Mouse (Mus musculus): ENCODE measurements around the gene Tmem120b. TPM values are rescaled to one million over a fixed set of nuclear protein-coding genes. Genes with fewer than 3 reads are reported as not detected.

Gene Tmem120b
- total and polyA plus RNA-seq, 3 experiments, result 5.6 to 6.8 TPM; not detected in 1

GRCm38 (mm10) chr5:123088784-123089183 lies 20.6 kb downstream of the Tmem120b start:
- no peak overlapping the region for H3K9ac ChIP-seq (ENCODE audit: control insufficient read depth, low read depth, low read length, poor library complexity, severe bottlenecking)
- no peaks in the 10 kb centered on the region for H3K27me3 ChIP-seq (ENCODE audit: control insufficient read depth in 1 of 2, insufficient read depth in 2 of 2, low read length in 2 of 2)
- no peak overlapping the region for H3K27ac ChIP-seq (ENCODE audit: control insufficient read depth, low read depth, low read length)
- H3K4me3 ChIP-seq (ENCODE audit: control insufficient read depth in 1 of 2, insufficient read depth in 1 of 2, low read depth in 2 of 2, low read length in 2 of 2), result no peak overlapping the region
- DNase-seq (ENCODE audit: low read depth, low spot score), result no peak
- peaks cover 4 to 16% of the 10 kb centered on the region in 2 experiments; a peak in 3 of 4 replicates for H3K4me1 ChIP-seq (ENCODE audit: control insufficient read depth in 1 of 2, insufficient read depth in 2 of 2, low read length in 2 of 2)
- peaks cover 0 to 11% of the 10 kb centered on the region in 2 experiments; a peak in 2 of 4 replicates for H3K36me3 ChIP-seq (ENCODE audit: control insufficient read depth in 1 of 2, insufficient read depth in 2 of 2, low read length in 2 of 2)
- no peak for TF ChIP-seq KAT2A (conservative IDR thresholded peaks at IDR 0.05; ENCODE audit: low read depth, low read length)
- TF ChIP-seq MEF2A (IDR thresholded peaks at IDR 0.05; ENCODE audit: extremely low read depth, insufficient replicate concordance, low read depth, low read length, poor library complexity, severe bottlenecking), result no peak
- no peak for TF ChIP-seq ZKSCAN1 (IDR thresholded peaks at IDR 0.05; ENCODE audit: low read depth, low read length)
- no peaks in the 10 kb centered on the region for H3K79me2 ChIP-seq (ENCODE audit: control insufficient read depth, insufficient read depth, low read length, poor library complexity)
- no peaks in the 10 kb centered on the region for H3K9me3 ChIP-seq (replicated peaks; ENCODE audit: insufficient read depth, low read length)

GRCm38 (mm10) chr5:123090560-123091306 lies 22.5 kb downstream of the Tmem120b start:
- H3K9me3 ChIP-seq (replicated peaks; ENCODE audit: insufficient read depth, low read length), result no peaks in the 10 kb centered on the region
- peak; percentile 38; the same call in 1 of the 2 replicates for TF ChIP-seq TBP (IDR thresholded peaks at IDR 0.05; ENCODE audit: low read depth, low read length)
- TF ChIP-seq ZKSCAN1 (IDR thresholded peaks at IDR 0.05; ENCODE audit: low read depth, low read length), result no peak
- peaks cover 6 to 22% of the 10 kb centered on the region in 2 experiments; a peak in 3 of 4 replicates for H3K4me1 ChIP-seq (ENCODE audit: control insufficient read depth in 1 of 2, insufficient read depth in 2 of 2, low read length in 2 of 2)
- no peaks in the 10 kb centered on the region for H3K79me2 ChIP-seq (ENCODE audit: control insufficient read depth, insufficient read depth, low read length, poor library complexity)
- no peaks in the 10 kb centered on the region for H3K27me3 ChIP-seq (ENCODE audit: control insufficient read depth in 1 of 2, insufficient read depth in 2 of 2, low read length in 2 of 2)
- no peak overlapping the region for H3K27ac ChIP-seq (ENCODE audit: control insufficient read depth, low read depth, low read length)
- no peak overlapping the region for H3K9ac ChIP-seq (ENCODE audit: control insufficient read depth, low read depth, low read length, poor library complexity, severe bottlenecking)
- H3K36me3 ChIP-seq (ENCODE audit: control insufficient read depth in 1 of 2, insufficient read depth in 2 of 2, low read length in 2 of 2), result peaks cover 0 to 20% of the 10 kb centered on the region in 2 experiments; a peak in 2 of 4 replicates
- H3K4me3 ChIP-seq (ENCODE audit: control insufficient read depth in 1 of 2, insufficient read depth in 1 of 2, low read depth in 2 of 2, low read length in 2 of 2), result no peak overlapping the region
- DNase-seq (ENCODE audit: low read depth, low spot score), result peak; percentile 20

GRCm38 (mm10) chr5:123093077-123093633 lies 24.9 kb downstream of the Tmem120b start:
- peak overlapping the region in 1 of 2 experiments; percentile 14; a peak in 2 of 4 replicates for H3K4me3 ChIP-seq (ENCODE audit: control insufficient read depth in 1 of 2, insufficient read depth in 1 of 2, low read depth in 2 of 2, low read length in 2 of 2)
- no peaks in the 10 kb centered on the region for H3K9me3 ChIP-seq (replicated peaks; ENCODE audit: insufficient read depth, low read length)
- peak overlapping the region; percentile 45 for H3K9ac ChIP-seq (ENCODE audit: control insufficient read depth, low read depth, low read length, poor library complexity, severe bottlenecking)
- peak overlapping the region; percentile 81 for H3K27ac ChIP-seq (ENCODE audit: control insufficient read depth, low read depth, low read length)
- no peaks in the 10 kb centered on the region for H3K27me3 ChIP-seq (ENCODE audit: control insufficient read depth in 1 of 2, insufficient read depth in 2 of 2, low read length in 2 of 2)
- peak; percentile 65 for TF ChIP-seq TBP (IDR thresholded peaks at IDR 0.05; ENCODE audit: low read depth, low read length)
- no peak for TF ChIP-seq ZMIZ1 (IDR thresholded peaks at IDR 0.05; ENCODE audit: low read depth, low read length)
- no peak for TF ChIP-seq BHLHE40 (IDR thresholded peaks at IDR 0.05; ENCODE audit: borderline replicate concordance, low read depth, low read length)
- peak; percentile 81 for TF ChIP-seq TAL1 (IDR thresholded peaks at IDR 0.05; ENCODE audit: low read length)
- peak; percentile 87 for TF ChIP-seq TCF12 (IDR thresholded peaks at IDR 0.05; ENCODE audit: low read depth, low read length)
- peak; percentile 88 for TF ChIP-seq GATA1 (IDR thresholded peaks at IDR 0.05; ENCODE audit: low read depth, low read length)
- peak; percentile 70 to 80; a peak in 3 of 4 replicates for TF ChIP-seq EP300 (IDR thresholded peaks at IDR 0.05; ENCODE audit: low read depth in 1 of 2, low read length in 2 of 2)
- no peak for TF ChIP-seq ZNF384 (IDR thresholded peaks at IDR 0.05; ENCODE audit: low read depth, low read length)
- TF ChIP-seq POLR2A (IDR thresholded peaks at IDR 0.05; ENCODE audit: control insufficient read depth in 1 of 2, insufficient read depth in 1 of 2, low read depth in 1 of 2, low read length in 2 of 2, poor library complexity in 1 of 2), result peak in 1 of 2 experiments; percentile 49; a peak in 1 of 4 replicates
- TF ChIP-seq ETS1 (IDR thresholded peaks at IDR 0.05; ENCODE audit: low read depth, low read length), result peak; percentile 56; the same call in 1 of the 2 replicates
- TF ChIP-seq ZC3H11A (IDR thresholded peaks at IDR 0.05; ENCODE audit: low read depth, low read length), result no peak
- H3K4me1 ChIP-seq (ENCODE audit: control insufficient read depth in 1 of 2, insufficient read depth in 2 of 2, low read length in 2 of 2), result peaks cover 6 to 22% of the 10 kb centered on the region in 2 experiments; a peak in 3 of 4 replicates
- H3K79me2 ChIP-seq (ENCODE audit: control insufficient read depth, insufficient read depth, low read length, poor library complexity), result no peaks in the 10 kb centered on the region
- H3K36me3 ChIP-seq (ENCODE audit: control insufficient read depth in 1 of 2, insufficient read depth in 2 of 2, low read length in 2 of 2), result peaks cover 0 to 20% of the 10 kb centered on the region in 2 experiments; a peak in 2 of 4 replicates
- peak; percentile 91 for DNase-seq (ENCODE audit: low read depth, low spot score)
